Mouse (Mus musculus) cortical plate, adult 2 months (tissue): ENCODE data around the gene Cytip.

ENCODE experiments used
- CTCF ChIP-seq: fragments of 200-500 bp; IDR thresholded peaks from 2 replicates; pipeline ENCODE4 v1.5.1; 2011; ENCODE audit warnings: mild to moderate bottlenecking, control low read depth, low read length; ENCODE audit not compliant: insufficient read depth; ENCODE audit errors: extremely low read depth
- POLR2A ChIP-seq: fragments of 200-500 bp; IDR thresholded peaks from 2 replicates; pipeline ENCODE4 v1.6.1; 2011; ENCODE audit warnings: mild to moderate bottlenecking, low read length, control low read depth; ENCODE audit not compliant: insufficient read depth; ENCODE audit errors: extremely low read depth

DNA sequence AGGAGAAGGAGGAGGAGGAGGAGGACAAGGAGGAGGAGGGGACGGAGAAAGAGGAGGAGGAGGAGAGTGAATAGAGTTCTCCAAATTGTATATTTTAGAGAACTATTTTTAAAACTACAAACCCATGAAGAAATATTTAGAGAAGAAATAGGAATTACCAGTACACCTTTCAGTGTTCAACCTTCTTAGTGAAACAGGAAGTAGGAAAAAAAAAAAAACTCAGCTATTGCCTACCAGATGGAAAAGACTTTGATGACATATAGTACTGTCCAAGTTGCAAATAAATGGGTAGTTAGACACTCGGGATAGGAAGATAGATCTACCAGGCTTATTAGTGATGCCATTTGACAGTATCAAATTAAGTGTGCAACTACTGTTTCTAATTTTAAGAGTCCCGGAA is 27.7 kb downstream of the Cytip start:
- TF ChIP-seq POLR2A (no peak), CTCF (no peak)
